ENCODE assay signal across 1 mouse cellular context in the genomic region with DNA sequence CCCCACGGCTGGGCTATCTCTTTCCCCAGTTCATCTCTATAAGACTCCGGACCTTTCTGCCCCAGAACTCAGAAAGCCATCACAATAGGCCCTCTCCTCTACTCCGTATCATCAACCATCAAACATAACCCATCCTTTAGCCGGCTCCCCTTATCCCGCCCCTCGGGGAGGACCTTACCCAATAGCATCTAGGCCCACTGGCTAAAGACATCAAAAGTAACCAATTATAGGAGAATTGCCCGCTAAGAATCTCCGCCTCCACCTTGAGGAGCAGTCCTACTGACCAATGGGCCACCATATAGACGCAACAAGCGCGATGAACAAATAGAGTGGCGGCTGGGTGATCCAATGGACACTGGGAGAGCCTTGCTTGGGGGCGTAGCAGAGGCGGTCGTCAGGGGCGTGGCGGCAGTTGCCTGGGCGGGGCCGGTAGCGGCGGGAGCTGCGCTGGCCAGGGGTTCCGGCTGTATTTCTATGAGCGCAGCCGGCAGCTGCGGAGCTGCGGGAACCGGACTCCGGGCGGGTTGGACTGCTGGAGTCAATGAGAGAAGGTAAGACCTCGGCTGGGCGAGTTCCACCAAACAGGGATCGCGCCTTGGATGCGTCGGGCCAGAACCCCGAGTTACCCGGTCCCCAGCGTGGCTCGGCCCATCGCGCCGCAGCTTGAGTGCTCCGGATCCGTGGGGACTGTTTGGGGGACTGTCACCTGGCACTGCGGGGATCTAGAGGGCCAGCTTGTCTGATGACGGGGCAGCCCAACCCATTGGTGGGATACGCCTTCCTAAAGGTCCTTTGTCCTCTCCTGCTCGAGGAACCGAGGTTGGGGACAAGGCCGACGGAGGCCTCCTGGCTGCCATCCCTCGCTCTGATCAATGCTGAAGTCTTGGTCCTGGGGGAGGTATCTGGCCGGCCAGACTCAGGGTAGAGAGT.
TF ChIP-seq lines count a peak whose summit lies in the region.

A gene (plus strand): TSS at position 411 of the 930 bp plus-strand sequence.

TF ChIP-seq in MEL, 35 proteins besides CTCF, POLR2A, EP300 and RAD21 (continued from another document):
- peak; percentile 82 for TF ChIP-seq TBP (IDR thresholded peaks at IDR 0.05; ENCODE audit: low read depth, low read length)
- no peak for TF ChIP-seq RCOR1 (IDR thresholded peaks at IDR 0.05; ENCODE audit: low read depth, low read length)
- no peak for TF ChIP-seq TAL1 (IDR thresholded peaks at IDR 0.05; ENCODE audit: low read length)
- 0 out of 2 replicates have a peak, but pooled peaks have one; percentile 50 for TF ChIP-seq ELF1 (IDR thresholded peaks at IDR 0.05; ENCODE audit: low read depth, low read length)
- TF ChIP-seq MYB (IDR thresholded peaks at IDR 0.05; ENCODE audit: low read depth, low read length), result no peak
- TF ChIP-seq GABPA (IDR thresholded peaks at IDR 0.05; ENCODE audit: low read depth, low read length), result no peak
- no peak for TF ChIP-seq ZC3H11A (IDR thresholded peaks at IDR 0.05; ENCODE audit: low read depth, low read length)
- TF ChIP-seq MAZ (IDR thresholded peaks at IDR 0.05; ENCODE audit: low read depth, low read length), result peak; percentile 36; the same call in 1 of the 2 replicates
- TF ChIP-seq UBTF (IDR thresholded peaks at IDR 0.05; ENCODE audit: borderline replicate concordance, insufficient read depth, low read depth, low read length), result peak; percentile 44; the same call in 1 of the 2 replicates
- TF ChIP-seq NELFE (IDR thresholded peaks at IDR 0.05; ENCODE audit: low read depth, low read length), result peak; percentile 71
- TF ChIP-seq MAX (IDR thresholded peaks at IDR 0.05; ENCODE audit: low read length), result 0 out of 2 replicates have a peak, but pooled peaks have one; percentile 32
- TF ChIP-seq ETS1 (IDR thresholded peaks at IDR 0.05; ENCODE audit: low read depth, low read length), result no peak
- peak; percentile 74; the same call in 1 of the 2 replicates for TF ChIP-seq POLR2AphosphoS2 (IDR thresholded peaks at IDR 0.05; ENCODE audit: low read length)
- no peak for TF ChIP-seq USF2 (IDR thresholded peaks at IDR 0.05; ENCODE audit: borderline replicate concordance in 1 of 2, insufficient read depth in 1 of 2, low read depth in 1 of 2, low read length in 2 of 2)
- TF ChIP-seq ZNF384 (IDR thresholded peaks at IDR 0.05; ENCODE audit: low read depth, low read length), result no peak
